Comparison of ENCODE assay signal across 10 mouse cellular contexts in the genomic region with DNA sequence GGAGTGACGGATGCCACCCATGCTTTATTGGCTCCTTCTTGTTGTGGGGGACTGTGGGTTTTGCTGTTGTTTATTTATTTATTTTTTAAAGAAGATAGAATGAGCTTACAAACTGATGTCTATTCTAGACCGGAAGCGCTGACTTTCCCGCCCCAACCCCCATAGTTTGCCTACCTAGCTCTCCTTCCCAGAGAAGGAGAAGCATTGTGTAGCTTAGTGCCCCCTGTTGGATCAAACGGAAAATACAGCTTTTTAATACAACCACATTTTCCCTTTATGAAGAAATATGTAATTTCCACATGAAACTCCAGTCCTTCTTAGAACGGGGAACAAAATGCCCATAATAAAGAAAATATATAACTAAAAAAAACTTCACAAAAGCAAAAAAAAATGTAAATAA. TPM values are rescaled to one million over a fixed set of nuclear protein-coding genes. Genes with fewer than 3 reads are reported as not detected.
DNase-seq lines count a peak whose midpoint lies in the region; ATAC-seq and TF ChIP-seq lines count a peak whose summit lies in the region.
"Had no signal": no experiment of that assay in that cellular context is flagged by ENCODE, and none has a peak within 500 bp of the region (broad histone marks: within the 10 kb centered on the region; RNA-seq: fewer than 3 reads in every experiment).

No protein-coding gene starts in this region.

- WGBS in midbrain, postnatal 0 days, result 64% methylated on average over 6 of the region's 6 CpGs
- WGBS in midbrain, embryonic 16.5 days, result 65% methylated on average over 6 of the region's 6 CpGs

- no peak overlapping the region for H3K4me2 ChIP-seq in midbrain, postnatal 0 days (ENCODE audit: low read depth, low read length, poor library complexity, severe bottlenecking)
- no peak overlapping the region for H3K4me2 ChIP-seq in midbrain, embryonic 16.5 days (ENCODE audit: low read length)
- H3K4me2 ChIP-seq: stomach, embryonic 15.5 days had no signal

- H3K9ac ChIP-seq in midbrain, postnatal 0 days (replicated peaks; ENCODE audit: low read length, poor library complexity, severe bottlenecking), result no peak overlapping the region
- H3K9ac ChIP-seq in midbrain, embryonic 16.5 days (ENCODE audit: low read depth, low read length), result no peak overlapping the region
- H3K9ac ChIP-seq: stomach, embryonic 15.5 days had no signal

- no peak for ATAC-seq in midbrain, postnatal 0 days (ENCODE audit: low FRiP score)
- ATAC-seq in midbrain, embryonic 16.5 days, result no peak

- H3K9me3 ChIP-seq in midbrain, postnatal 0 days (ENCODE audit: low read length), result no peaks in the 10 kb centered on the region
- H3K9me3 ChIP-seq in midbrain, embryonic 16.5 days (replicated peaks; ENCODE audit: control insufficient read depth, low read length, poor library complexity, severe bottlenecking), result no peaks in the 10 kb centered on the region
- H3K9me3 ChIP-seq: stomach, embryonic 15.5 days had no signal

- H3K4me1 ChIP-seq in midbrain, postnatal 0 days (ENCODE audit: insufficient read depth, low read length), result no peaks in the 10 kb centered on the region
- H3K4me1 ChIP-seq in midbrain, embryonic 16.5 days (ENCODE audit: control insufficient read depth, insufficient read depth, low read length), result no peaks in the 10 kb centered on the region
- H3K4me1 ChIP-seq: stomach, embryonic 15.5 days had no signal

- peak; percentile 47 for TF ChIP-seq CTCF in midbrain, postnatal 0 days (IDR thresholded peaks at IDR 0.05)

- no peaks in the 10 kb centered on the region for H3K27me3 ChIP-seq in midbrain, postnatal 0 days (ENCODE audit: insufficient read depth, low read length)
- no peaks in the 10 kb centered on the region for H3K27me3 ChIP-seq in midbrain, embryonic 16.5 days (ENCODE audit: control insufficient read depth, insufficient read depth, low read depth, low read length)
- H3K27me3 ChIP-seq: stomach, embryonic 15.5 days had no signal

- no peak overlapping the region for H3K4me3 ChIP-seq in midbrain, postnatal 0 days (ENCODE audit: low read depth, low read length)
- H3K4me3 ChIP-seq in midbrain, embryonic 16.5 days (ENCODE audit: low read depth, low read length), result no peak overlapping the region
- H3K4me3 ChIP-seq: stomach, embryonic 15.5 days had no signal

- no peaks in the 10 kb centered on the region for H3K36me3 ChIP-seq in midbrain, postnatal 0 days (ENCODE audit: insufficient read depth, low read length)
- no peaks in the 10 kb centered on the region for H3K36me3 ChIP-seq in midbrain, embryonic 16.5 days (ENCODE audit: control insufficient read depth, insufficient read depth, low read length)
- H3K36me3 ChIP-seq: stomach, embryonic 15.5 days had no signal

- peak; percentile 34 for DNase-seq in gastrocnemius, adult 18-20 months (ENCODE audit: low spot score)
- DNase-seq in gastrocnemius, postnatal 25 days, result no peak
- DNase-seq in midbrain, postnatal 0 days (ENCODE audit: low spot score), result peak; percentile 18
- peak; percentile 45 for DNase-seq in embryo, embryonic 11 days
- peak; percentile 22 for DNase-seq in thymus, postnatal 25 days
- DNase-seq in gastrocnemius, postnatal 10 days, result no peak
- no peak for DNase-seq in right cerebral cortex, adult 2 months (ENCODE audit: low spot score in 2 of 2)
- DNase-seq: heart, postnatal 14 days had no signal

- H3K27ac ChIP-seq in midbrain, postnatal 0 days (ENCODE audit: low read depth, low read length), result no peak overlapping the region
- no peak overlapping the region for H3K27ac ChIP-seq in midbrain, embryonic 16.5 days (ENCODE audit: low read length)
- H3K27ac ChIP-seq: stomach, embryonic 15.5 days had no signal

RNA-seq across cellular contexts. Expression of a gene that starts 21.3 kb away (rescaled TPM):
- total RNA-seq in gastrocnemius, adult 18-20 months (2021), result 1 to 10 TPM; 2.2 to 2.3 TPM
- total RNA-seq in gastrocnemius, postnatal 25 days (2021), result 1 to 10 TPM; 2.2 to 3.7 TPM
- 13.4 and 16.7 TPM in 2 replicates for total RNA-seq in midbrain, postnatal 0 days (2014; rRNA removed)
- 11.5 and 12.6 TPM in 2 replicates for polyA plus RNA-seq in midbrain, postnatal 0 days (2015; fragmentation: Nextera tagmentation; extraction: Ambion mirVana)
- polyA plus RNA-seq in midbrain, embryonic 16.5 days (2015; fragmentation: Nextera tagmentation; extraction: Ambion mirVana), result 18.2 and 19.2 TPM in 2 replicates
- total RNA-seq in gastrocnemius, postnatal 10 days (2021), result 1 to 10 TPM; 4.3 to 9.6 TPM

Comparison
In these comparisons a context has a peak if more than half of its experiments do, and no peak if none do; other contexts are left out.
1. DNase-seq: peak in gastrocnemius, adult 18-20 months (single experiment), midbrain, postnatal 0 days (single experiment), embryo, embryonic 11 days (single experiment) and thymus, postnatal 25 days (single experiment); none in gastrocnemius, postnatal 25 days (single experiment), gastrocnemius, postnatal 10 days (single experiment) and right cerebral cortex, adult 2 months (0 of 2).